Mouse (Mus musculus): ENCODE data around the gene Pld5. TPM values are rescaled to one million over a fixed set of nuclear protein-coding genes. Genes with fewer than 3 reads are reported as not detected.
A peak's percentile ranks its signal among the peaks of the same experiment; 100 is the strongest.

The Pld5 gene
- polyA plus RNA-seq, 1 experiment from 2014 or later: 6.8 TPM

DNA sequence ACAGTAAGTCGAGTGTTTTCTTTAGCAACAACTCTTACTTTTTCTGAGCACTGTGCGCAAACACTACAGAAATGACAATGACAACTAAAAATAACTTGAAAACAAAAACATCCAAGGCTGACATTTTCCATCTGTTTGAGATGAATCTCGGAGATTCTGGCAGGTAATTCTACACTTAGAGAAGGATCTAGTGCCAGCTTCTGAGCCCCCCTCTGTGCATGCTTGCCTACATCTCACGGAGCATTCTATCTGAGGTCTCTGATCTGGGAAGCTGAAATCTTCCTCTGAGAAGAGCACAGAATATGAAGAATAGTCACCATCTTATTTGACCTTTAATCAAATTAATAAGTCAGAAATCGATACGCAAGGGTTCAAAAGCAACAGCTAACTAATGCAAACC is 240.4 kb downstream of the Pld5 start:
- Histone ChIP-seq H3K4me1 (replicated peaks) (peaks cover 3% of the 10 kb centered on the region; the same call in 1 of the 2 replicates), H3K9me3 (no peaks in the 10 kb centered on the region), H3K27ac (replicated peaks) (no peak overlapping the region), H3K9ac (no peak overlapping the region), H3K4me2 (no peak overlapping the region), H3K27me3 (no peaks in the 10 kb centered on the region), H3K4me3 (no peak overlapping the region), H3K36me3 (no peaks in the 10 kb centered on the region)
- 87% methylated on average over 6 of the region's 6 CpGs for WGBS
- no peak for ATAC-seq (ENCODE audit: low FRiP score, low read depth)

DNA sequence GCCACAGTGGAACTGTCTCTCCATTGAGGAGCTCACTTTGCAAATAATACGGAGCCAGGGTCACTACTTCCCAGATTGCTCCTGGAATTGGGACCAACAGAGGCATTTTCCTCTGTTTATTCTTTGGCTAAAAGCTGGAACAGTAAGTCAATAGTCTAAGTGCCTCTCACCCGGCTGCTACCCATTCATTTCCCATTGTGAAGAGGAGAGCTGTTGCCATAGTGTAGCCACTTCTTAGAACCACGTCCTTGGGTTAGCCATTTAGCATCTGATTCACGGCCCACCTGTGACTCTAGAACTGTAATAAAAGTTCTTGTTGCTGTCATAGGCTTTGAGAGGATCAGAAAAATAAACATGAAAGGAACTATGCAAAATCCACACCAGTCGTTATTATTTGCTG is 241.4 kb downstream of the Pld5 start:
- 73% methylated on average over 5 of the region's 5 CpGs for WGBS

DNA sequence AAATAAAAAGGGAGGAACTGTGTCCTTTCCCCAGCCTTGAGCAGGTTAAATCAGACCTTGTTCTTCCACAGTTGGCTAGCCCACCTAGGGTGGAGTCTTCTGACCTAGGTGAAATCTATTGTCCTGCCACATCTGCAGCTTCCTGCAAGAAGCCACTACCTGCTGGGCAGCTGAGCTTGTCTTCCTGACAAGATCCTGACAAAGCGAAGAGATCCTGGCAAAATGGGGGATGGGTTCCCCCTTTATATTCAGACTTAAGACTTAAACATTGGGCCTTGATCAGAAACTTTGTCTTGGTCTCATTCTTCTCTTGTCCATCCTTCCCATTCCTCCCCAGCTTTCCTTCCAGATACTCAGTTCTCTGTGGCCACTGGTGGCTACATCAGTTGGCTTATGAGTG is 246.0 kb downstream of the Pld5 start:
- no peaks in the 10 kb centered on the region for H3K27me3 ChIP-seq
- no peaks in the 10 kb centered on the region for H3K36me3 ChIP-seq
- ATAC-seq (ENCODE audit: low FRiP score, low read depth): no peak
- H3K27ac ChIP-seq (replicated peaks): no peak overlapping the region
- H3K9ac ChIP-seq: no peak overlapping the region
- WGBS: 77% methylated on average over 1 of the region's 1 CpGs
- H3K4me2 ChIP-seq: no peak overlapping the region
- H3K4me1 ChIP-seq (replicated peaks): no peaks in the 10 kb centered on the region
- no peaks in the 10 kb centered on the region for H3K9me3 ChIP-seq
- H3K4me3 ChIP-seq: no peak overlapping the region

More for the DNA sequence above, 241.4 kb downstream of the Pld5 start:
- Histone ChIP-seq H3K4me1 (replicated peaks) (peaks cover 3% of the 10 kb centered on the region; the same call in 1 of the 2 replicates), H3K36me3 (no peaks in the 10 kb centered on the region), H3K27ac (replicated peaks) (no peak overlapping the region), H3K9me3 (no peaks in the 10 kb centered on the region), H3K4me2 (no peak overlapping the region), H3K27me3 (no peaks in the 10 kb centered on the region), H3K4me3 (no peak overlapping the region), H3K9ac (no peak overlapping the region)
- ATAC-seq (ENCODE audit: low FRiP score, low read depth): no peak

DNA sequence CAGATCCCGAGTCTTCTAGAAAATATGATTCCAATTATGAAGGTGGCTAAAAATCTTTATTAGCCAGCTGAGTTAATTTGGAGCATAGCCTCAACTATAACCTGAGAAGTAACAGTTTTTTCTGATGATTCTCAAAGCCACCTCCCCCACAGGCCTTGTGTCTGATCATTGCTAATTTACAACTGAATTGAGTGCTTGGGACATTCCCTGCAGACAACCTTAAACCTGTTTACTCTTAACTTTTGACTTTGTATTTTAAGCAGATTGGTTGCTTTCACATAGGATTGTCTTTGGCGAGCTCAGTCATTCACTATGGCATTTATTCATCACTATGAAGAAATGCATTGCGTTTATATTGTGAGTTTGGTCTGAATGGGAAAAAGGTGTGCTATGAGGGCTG is 246.7 kb downstream of the Pld5 start:
- Histone ChIP-seq H3K27me3 (no peaks in the 10 kb centered on the region), H3K4me1 (replicated peaks) (no peaks in the 10 kb centered on the region), H3K9me3 (no peaks in the 10 kb centered on the region), H3K4me2 (no peak overlapping the region), H3K36me3 (no peaks in the 10 kb centered on the region), H3K27ac (replicated peaks) (no peak overlapping the region), H3K4me3 (no peak overlapping the region), H3K9ac (no peak overlapping the region)
- WGBS: 67% methylated on average over 3 of the region's 3 CpGs
- no peak for ATAC-seq (ENCODE audit: low FRiP score, low read depth)

DNA sequence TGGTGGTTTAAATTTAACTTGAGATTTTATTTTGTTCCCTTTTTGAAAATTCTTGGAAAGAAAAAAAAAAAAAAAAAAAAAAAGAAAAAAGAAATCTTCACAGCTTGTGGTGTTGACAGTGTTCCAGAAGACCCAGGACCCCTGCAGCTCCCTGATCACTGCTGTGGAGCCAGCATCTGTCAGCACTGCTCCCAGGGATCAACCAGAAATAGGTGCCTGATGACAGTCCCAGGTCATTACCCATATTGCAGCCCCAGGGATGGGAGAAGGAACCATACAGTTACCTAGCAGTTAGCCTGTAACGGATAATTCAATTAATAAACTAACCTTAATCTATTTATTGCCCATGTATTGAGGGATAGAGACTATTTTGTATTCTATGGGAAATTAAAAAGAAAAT is 250.6 kb downstream of the Pld5 start:
- Histone ChIP-seq H3K4me1 (replicated peaks) (no peaks in the 10 kb centered on the region), H3K27me3 (no peaks in the 10 kb centered on the region), H3K36me3 (no peaks in the 10 kb centered on the region), H3K4me2 (no peak overlapping the region), H3K9me3 (no peaks in the 10 kb centered on the region), H3K4me3 (no peak overlapping the region), H3K9ac (no peak overlapping the region), H3K27ac (replicated peaks) (no peak overlapping the region)
- ATAC-seq (ENCODE audit: low FRiP score, low read depth): no peak
- WGBS: 36% methylated on average over 1 of the region's 1 CpGs

DNA sequence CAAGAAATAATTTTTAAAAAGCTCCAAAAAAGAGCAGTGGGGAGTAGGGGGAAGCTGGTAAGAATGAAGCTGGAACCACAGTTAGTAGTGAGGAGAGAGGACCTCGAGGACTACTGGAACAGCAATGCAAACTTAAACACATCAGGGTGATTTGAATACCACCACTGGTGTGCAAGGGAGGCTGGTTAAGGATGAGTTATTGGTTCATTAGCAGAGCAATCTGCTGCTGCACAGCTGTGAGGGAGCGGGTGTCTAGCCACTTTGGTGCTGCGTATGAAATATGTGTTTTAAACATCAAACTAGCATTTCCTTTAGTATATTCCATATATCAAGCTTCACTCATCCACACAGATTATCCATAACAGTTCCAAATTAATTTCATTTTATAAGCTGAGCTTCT is 256.6 kb downstream of the Pld5 start:
- whole genome bisulfite sequencing: 67% methylated on average over 3 of the region's 3 CpGs
- Histone ChIP-seq H3K36me3 (no peaks in the 10 kb centered on the region), H3K4me3 (no peak overlapping the region), H3K9me3 (no peaks in the 10 kb centered on the region), H3K9ac (no peak overlapping the region), H3K27ac (replicated peaks) (no peak overlapping the region), H3K4me1 (replicated peaks) (peaks cover 5% of the 10 kb centered on the region; the same call in 1 of the 2 replicates), H3K4me2 (no peak overlapping the region), H3K27me3 (no peaks in the 10 kb centered on the region)
- ATAC-seq (ENCODE audit: low FRiP score, low read depth): peak; percentile 56; the same call in 1 of the 2 replicates

DNA sequence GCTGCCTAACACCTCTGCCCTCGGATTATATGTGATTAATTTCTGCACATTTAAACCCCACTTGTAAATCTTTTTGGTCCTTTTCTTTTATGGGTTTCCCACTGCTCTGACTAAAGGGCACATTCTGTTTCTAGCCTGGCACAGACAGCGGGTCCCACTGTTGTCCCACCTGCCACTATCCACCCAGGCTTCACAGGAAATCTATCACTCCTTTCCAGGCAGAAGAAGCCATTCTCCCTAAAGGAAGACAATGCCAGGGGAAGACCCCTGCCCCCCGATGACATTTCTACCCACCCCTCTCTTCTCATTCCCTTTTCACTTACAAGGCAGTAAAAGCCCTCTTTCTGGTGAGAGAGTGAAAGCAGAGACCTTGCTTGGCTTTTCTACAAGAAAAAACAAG is 259.0 kb downstream of the Pld5 start:
- ATAC-seq (ENCODE audit: low FRiP score, low read depth): no peak
- no peaks in the 10 kb centered on the region for H3K27me3 ChIP-seq
- 25% methylated on average over 3 of the region's 3 CpGs for WGBS
- peaks cover 5% of the 10 kb centered on the region; the same call in 1 of the 2 replicates for H3K4me1 ChIP-seq (replicated peaks)
- H3K36me3 ChIP-seq: no peaks in the 10 kb centered on the region
- no peak overlapping the region for H3K27ac ChIP-seq (replicated peaks)
- H3K9ac ChIP-seq: no peak overlapping the region
- no peak overlapping the region for H3K4me2 ChIP-seq
- no peak overlapping the region for H3K4me3 ChIP-seq
- H3K9me3 ChIP-seq: no peaks in the 10 kb centered on the region

DNA sequence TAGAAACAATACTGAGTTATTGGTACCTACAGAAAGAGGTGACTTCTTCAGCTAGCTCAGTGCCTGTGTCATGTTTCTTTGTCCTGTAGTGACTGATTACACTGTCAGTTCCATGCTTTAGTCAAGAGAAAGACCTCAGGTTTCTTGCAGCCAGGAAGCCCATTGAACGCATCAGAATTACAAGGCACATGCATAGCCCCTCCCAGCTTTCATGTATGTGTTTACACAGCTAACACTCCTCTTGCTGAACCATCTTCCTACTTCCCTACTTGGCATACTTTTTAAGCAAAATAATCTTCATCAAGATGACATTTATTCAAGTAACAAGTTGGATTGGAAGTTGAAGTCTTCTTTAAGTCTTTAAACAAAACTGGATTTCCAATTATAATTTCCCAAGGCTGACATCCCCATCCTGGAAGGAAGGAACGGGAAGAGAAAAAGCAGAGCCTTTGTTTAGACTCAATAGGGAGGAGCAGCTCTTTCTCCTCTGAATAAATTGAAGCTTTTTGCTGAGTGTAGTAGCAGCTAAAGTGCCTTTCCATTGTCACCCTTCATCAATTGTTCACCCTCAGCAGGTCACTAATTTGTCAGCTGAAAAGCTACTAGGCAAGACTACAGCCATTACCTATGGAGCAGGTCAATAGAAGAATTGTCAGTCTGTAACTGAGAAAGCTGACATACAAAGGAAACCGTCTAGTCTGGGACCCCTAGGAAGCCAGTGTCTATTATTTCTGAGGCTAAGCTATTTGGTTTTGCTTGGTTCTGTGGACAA is 261.4 kb downstream of the Pld5 start:
- Histone ChIP-seq H3K4me1 (replicated peaks) (peaks cover 5% of the 10 kb centered on the region; the same call in 1 of the 2 replicates), H3K27ac (replicated peaks) (0 out of 2 replicates have a peak overlapping the region, but pooled peaks have one; percentile 38), H3K9me3 (no peaks in the 10 kb centered on the region), H3K4me3 (no peak overlapping the region), H3K27me3 (no peaks in the 10 kb centered on the region), H3K36me3 (no peaks in the 10 kb centered on the region), H3K9ac (no peak overlapping the region), H3K4me2 (no peak overlapping the region)
- ATAC-seq (ENCODE audit: low FRiP score, low read depth): no peak
- 6% methylated on average over 3 of the region's 3 CpGs for WGBS

DNA sequence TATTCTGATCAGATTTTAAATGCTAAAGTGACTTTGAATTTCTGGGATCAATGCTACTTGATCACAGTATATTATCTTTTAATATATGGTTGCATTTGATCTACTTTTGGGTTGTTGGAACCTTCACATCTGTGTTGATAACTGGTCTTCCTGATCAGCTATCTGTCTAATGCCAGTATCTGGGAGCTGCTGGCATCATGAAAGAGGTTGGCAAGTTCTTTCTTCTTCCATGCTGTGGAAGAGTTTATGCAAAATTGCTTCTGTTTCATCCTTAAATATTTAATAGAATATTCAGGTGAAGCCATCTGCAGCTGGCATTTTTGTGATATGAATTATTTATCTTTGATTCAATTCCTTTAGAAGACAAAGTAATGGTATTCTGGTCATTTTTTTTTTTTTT is 263.6 kb downstream of the Pld5 start:
- Histone ChIP-seq H3K9me3 (no peaks in the 10 kb centered on the region), H3K27ac (replicated peaks) (no peak overlapping the region), H3K9ac (no peak overlapping the region), H3K4me1 (replicated peaks) (peaks cover 5% of the 10 kb centered on the region; the same call in 1 of the 2 replicates), H3K36me3 (no peaks in the 10 kb centered on the region), H3K4me2 (no peak overlapping the region), H3K27me3 (no peaks in the 10 kb centered on the region), H3K4me3 (no peak overlapping the region)
- ATAC-seq (ENCODE audit: low FRiP score, low read depth): no peak

DNA sequence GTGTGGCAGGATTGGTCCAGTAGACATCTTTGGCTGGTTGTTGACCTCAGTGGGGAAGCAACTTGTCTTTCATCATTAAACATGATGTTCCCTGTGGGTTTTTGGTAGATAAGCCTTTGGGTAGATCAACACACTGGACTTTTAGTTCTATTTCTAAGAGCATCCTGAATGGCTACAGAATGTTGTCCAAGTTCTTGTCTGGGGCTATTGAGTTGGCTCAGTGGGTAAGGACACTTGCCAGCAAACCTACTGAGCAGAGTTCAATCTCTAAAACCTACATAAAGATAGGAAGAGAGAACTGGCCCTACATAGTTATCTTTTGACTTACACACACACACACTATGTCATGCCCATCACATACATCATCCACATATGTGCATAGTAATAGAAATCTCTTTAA is 264.0 kb downstream of the Pld5 start:
- H3K36me3 ChIP-seq: no peaks in the 10 kb centered on the region
- ATAC-seq (ENCODE audit: low FRiP score, low read depth): no peak
- no peak overlapping the region for H3K4me2 ChIP-seq
- no peak overlapping the region for H3K9ac ChIP-seq
- no peaks in the 10 kb centered on the region for H3K27me3 ChIP-seq
- H3K27ac ChIP-seq (replicated peaks): no peak overlapping the region
- H3K4me3 ChIP-seq: no peak overlapping the region
- H3K4me1 ChIP-seq (replicated peaks): peaks cover 5% of the 10 kb centered on the region; the same call in 1 of the 2 replicates
- no peaks in the 10 kb centered on the region for H3K9me3 ChIP-seq

DNA sequence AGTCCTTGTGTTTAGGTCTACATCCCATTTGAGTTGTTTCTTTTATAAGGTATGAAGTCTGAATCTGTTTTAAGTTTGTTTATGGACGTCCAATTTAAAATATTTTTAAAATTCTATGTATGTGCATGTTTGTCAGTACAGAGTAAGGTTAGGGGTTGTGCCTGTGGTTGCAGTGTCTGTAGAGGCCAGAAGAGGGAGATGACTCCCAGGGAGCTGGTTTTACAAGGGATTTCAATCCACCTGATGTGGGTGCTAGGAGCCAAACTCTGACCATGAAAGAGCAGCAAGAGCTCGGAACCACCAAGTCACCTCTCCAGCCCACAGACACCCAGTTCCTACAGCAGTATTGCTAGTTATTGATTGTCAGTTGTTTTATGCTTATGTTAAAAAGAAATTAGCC is 266.7 kb downstream of the Pld5 start:
- ATAC-seq (ENCODE audit: low FRiP score, low read depth): no peak
- H3K4me3 ChIP-seq: no peak overlapping the region
- 84% methylated on average over 2 of the region's 2 CpGs for WGBS

DNA sequence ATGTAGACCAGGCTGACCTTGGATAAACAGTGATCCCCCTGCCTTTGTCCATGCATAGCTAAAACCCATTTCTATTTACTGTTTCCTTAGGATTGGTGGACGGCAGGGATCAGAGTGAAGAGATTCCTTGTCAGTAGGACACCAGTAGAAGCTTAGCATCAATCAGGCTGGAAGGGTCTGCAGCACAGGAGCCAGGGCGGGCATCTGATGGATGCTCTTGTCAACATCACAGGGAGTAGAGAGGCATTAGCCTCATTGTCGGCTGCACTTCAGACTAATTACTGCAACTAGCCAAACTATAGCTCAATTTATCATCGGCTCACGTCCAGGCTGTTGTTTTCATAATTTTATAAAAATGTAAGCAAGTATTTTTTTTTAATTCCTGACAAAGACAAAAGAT is 274.5 kb downstream of the Pld5 start:
- peak; percentile 52; the same call in 1 of the 2 replicates for ATAC-seq (ENCODE audit: low FRiP score, low read depth)
- 61% methylated on average over 5 of the region's 5 CpGs for WGBS
- Histone ChIP-seq H3K27me3 (no peaks in the 10 kb centered on the region), H3K4me1 (replicated peaks) (peaks cover 12% of the 10 kb centered on the region), H3K9ac (no peak overlapping the region), H3K4me3 (no peak overlapping the region), H3K27ac (replicated peaks) (no peak overlapping the region), H3K36me3 (no peaks in the 10 kb centered on the region), H3K9me3 (no peaks in the 10 kb centered on the region), H3K4me2 (no peak overlapping the region)

More for the DNA sequence above, 266.7 kb downstream of the Pld5 start:
- no peaks in the 10 kb centered on the region for H3K27me3 ChIP-seq
- no peak overlapping the region for H3K4me2 ChIP-seq
- H3K36me3 ChIP-seq: no peaks in the 10 kb centered on the region
- H3K27ac ChIP-seq (replicated peaks): no peak overlapping the region
- H3K4me1 ChIP-seq (replicated peaks): no peaks in the 10 kb centered on the region
- no peaks in the 10 kb centered on the region for H3K9me3 ChIP-seq
- H3K9ac ChIP-seq: no peak overlapping the region
